Mouse (Mus musculus): ENCODE measurements around the gene Ano6. TPM values are rescaled to one million over a fixed set of nuclear protein-coding genes. Genes with fewer than 3 reads are reported as not detected.

The Ano6 gene
- polyA plus RNA-seq, 1 experiment from 2014 or later, result 54.4 TPM

DNA sequence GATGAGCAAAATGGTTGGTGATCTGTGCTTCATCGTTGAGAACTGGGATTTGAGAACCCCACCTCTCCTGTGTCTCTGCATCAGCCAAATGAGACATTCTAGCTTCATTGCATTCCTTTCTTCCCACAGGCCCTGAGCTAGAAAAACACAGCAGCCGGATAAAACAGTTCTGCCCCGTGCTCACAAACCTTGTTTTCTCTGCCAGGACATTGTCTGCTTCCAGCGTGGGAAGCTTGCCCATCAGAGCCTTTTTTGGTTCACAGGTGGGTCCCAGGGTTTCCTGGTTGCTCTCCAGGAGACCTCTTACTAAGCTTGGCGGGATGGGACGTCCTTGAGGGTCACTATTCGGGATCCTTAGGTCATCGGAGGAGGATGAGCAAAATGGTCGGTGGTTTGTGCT, 42.6 kb downstream of the Ano6 start:
- 66% methylated on average over 9 of the region's 9 CpGs for WGBS
- ATAC-seq (ENCODE audit: low FRiP score, low TSS enrichment), result no peak
- Histone ChIP-seq H3K4me3 (ENCODE audit: low read length) (no peak overlapping the region), H3K27ac (ENCODE audit: low read length) (0 out of 2 replicates have a peak overlapping the region, but pooled peaks have one; percentile 12), H3K9me3 (ENCODE audit: low read length) (no peaks in the 10 kb centered on the region), H3K36me3 (ENCODE audit: insufficient read depth, low read length) (no peaks in the 10 kb centered on the region), H3K4me2 (replicated peaks; ENCODE audit: low read depth, low read length) (no peak overlapping the region), H3K4me1 (ENCODE audit: insufficient read depth, low read length) (peaks cover 60% of the 10 kb centered on the region), H3K27me3 (ENCODE audit: insufficient read depth, low read length) (no peaks in the 10 kb centered on the region), H3K9ac (replicated peaks; ENCODE audit: low read length) (no peak overlapping the region)

DNA sequence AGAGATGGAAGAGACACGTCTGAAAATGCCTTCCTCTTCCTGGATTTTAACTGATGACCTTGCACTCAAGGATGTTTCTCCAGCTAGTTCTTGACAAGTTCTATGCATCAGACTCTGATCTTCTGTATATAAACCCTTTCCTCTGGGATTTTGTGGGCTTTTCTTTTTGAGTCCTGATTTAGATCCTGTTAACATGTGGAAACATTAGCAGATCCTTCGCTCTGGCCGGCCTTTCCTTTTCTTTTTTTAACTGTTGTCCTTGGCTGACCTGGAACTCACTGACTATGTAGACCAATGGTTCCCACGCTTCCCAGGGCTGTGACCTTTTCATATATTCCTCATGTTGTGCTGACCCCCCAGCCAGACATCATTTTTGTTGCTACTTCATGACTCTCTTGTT, 45.4 kb downstream of the Ano6 start:
- 48% methylated on average over 4 of the region's 4 CpGs for WGBS
- H3K4me2 ChIP-seq (replicated peaks; ENCODE audit: low read depth, low read length), result no peak overlapping the region

DNA sequence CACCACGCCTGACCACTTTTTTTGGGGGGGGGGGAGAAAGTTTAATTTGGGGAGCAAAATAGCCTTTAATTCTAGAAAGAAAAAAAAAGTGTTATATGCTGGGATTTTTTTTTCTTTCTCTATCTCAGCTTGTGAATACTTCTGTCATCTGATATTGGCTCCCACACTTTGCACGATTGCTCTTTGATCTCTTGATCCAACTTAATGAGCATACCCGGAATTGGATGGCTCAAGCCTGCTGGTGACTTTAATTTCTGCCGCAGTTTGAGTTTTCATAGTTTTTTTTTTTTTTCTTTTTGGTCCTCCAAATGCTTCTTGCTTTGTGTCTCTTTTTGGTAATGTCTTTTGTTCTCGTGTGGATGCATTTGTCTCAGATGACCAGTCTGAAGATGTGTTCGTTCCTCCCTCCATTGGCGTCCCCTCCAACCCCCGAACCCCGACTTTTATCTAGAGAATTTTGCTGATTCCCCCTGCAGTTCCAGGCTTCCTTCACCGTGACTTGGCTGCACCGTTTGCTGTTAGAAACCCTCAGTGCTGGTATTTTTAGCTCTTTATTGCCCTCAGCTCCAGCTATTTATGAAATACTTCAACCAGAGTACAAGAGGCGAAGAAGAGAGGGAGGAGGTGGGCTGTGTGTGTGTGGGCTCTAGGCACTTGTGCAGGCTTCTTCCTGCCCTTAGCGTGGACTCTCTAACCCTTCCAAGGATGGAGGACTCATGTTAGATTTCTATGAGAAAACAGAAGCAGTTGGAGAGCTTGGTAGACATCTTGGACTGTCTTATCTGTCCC, 46.2 kb downstream of the Ano6 start:
- peak overlapping the region; percentile 8; the same call in 1 of the 2 replicates for H3K4me2 ChIP-seq (replicated peaks; ENCODE audit: low read depth, low read length)
- WGBS, result 33% methylated on average over 13 of the region's 13 CpGs

More for the DNA sequence above, 45.4 kb downstream of the Ano6 start:
- no peak overlapping the region for H3K4me3 ChIP-seq (ENCODE audit: low read length)
- ATAC-seq (ENCODE audit: low FRiP score, low TSS enrichment), result peak; percentile 32; the same call in 1 of the 2 replicates
- no peaks in the 10 kb centered on the region for H3K9me3 ChIP-seq (ENCODE audit: low read length)
- peaks cover 48% of the 10 kb centered on the region for H3K4me1 ChIP-seq (ENCODE audit: insufficient read depth, low read length)
- H3K27me3 ChIP-seq (ENCODE audit: insufficient read depth, low read length), result no peaks in the 10 kb centered on the region
- H3K36me3 ChIP-seq (ENCODE audit: insufficient read depth, low read length), result no peaks in the 10 kb centered on the region
- H3K27ac ChIP-seq (ENCODE audit: low read length), result peak overlapping the region; percentile 84; the same call in 1 of the 2 replicates
- no peak overlapping the region for H3K9ac ChIP-seq (replicated peaks; ENCODE audit: low read length)

DNA sequence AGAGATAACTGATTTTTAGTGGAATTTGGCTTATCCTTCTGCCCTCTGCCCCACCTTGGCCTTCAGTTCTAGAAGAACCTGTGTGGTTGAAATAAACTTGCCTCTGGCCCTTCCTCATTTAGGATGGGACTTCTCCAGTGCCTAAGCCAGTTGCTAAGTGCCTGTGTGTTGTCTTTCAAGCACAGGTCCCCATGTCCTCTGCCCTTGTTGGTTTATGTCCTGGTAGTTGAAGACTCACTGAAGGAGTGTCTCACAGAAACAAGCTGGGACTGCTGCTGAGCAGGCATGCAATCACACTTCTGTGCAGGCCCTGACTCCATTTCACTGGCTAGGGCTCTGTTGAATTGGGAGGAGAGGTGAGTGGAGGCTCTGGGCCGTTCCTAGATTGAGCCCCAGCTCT, 46.9 kb downstream of the Ano6 start:
- Histone ChIP-seq H3K27me3 (ENCODE audit: insufficient read depth, low read length) (no peaks in the 10 kb centered on the region), H3K4me1 (ENCODE audit: insufficient read depth, low read length) (peaks cover 47% of the 10 kb centered on the region), H3K36me3 (ENCODE audit: insufficient read depth, low read length) (no peaks in the 10 kb centered on the region), H3K27ac (ENCODE audit: low read length) (peak overlapping the region; percentile 84), H3K9me3 (ENCODE audit: low read length) (no peaks in the 10 kb centered on the region), H3K4me3 (ENCODE audit: low read length) (no peak overlapping the region), H3K4me2 (replicated peaks; ENCODE audit: low read depth, low read length) (no peak overlapping the region), H3K9ac (replicated peaks; ENCODE audit: low read length) (0 out of 2 replicates have a peak overlapping the region, but pooled peaks have one; percentile 25)
- ATAC-seq (ENCODE audit: low FRiP score, low TSS enrichment), result no peak
- WGBS, result 67% methylated on average over 1 of the region's 1 CpGs

More for the DNA sequence above, 46.2 kb downstream of the Ano6 start:
- H3K27ac ChIP-seq (ENCODE audit: low read length), result peak overlapping the region; percentile 84
- H3K9ac ChIP-seq (replicated peaks; ENCODE audit: low read length), result peak overlapping the region; percentile 37; the same call in 1 of the 2 replicates
- no peaks in the 10 kb centered on the region for H3K9me3 ChIP-seq (ENCODE audit: low read length)
- H3K27me3 ChIP-seq (ENCODE audit: insufficient read depth, low read length), result no peaks in the 10 kb centered on the region
- H3K4me1 ChIP-seq (ENCODE audit: insufficient read depth, low read length), result peaks cover 48% of the 10 kb centered on the region
- ATAC-seq (ENCODE audit: low FRiP score, low TSS enrichment), result no peak
- H3K4me3 ChIP-seq (ENCODE audit: low read length), result no peak overlapping the region
- H3K36me3 ChIP-seq (ENCODE audit: insufficient read depth, low read length), result no peaks in the 10 kb centered on the region

DNA sequence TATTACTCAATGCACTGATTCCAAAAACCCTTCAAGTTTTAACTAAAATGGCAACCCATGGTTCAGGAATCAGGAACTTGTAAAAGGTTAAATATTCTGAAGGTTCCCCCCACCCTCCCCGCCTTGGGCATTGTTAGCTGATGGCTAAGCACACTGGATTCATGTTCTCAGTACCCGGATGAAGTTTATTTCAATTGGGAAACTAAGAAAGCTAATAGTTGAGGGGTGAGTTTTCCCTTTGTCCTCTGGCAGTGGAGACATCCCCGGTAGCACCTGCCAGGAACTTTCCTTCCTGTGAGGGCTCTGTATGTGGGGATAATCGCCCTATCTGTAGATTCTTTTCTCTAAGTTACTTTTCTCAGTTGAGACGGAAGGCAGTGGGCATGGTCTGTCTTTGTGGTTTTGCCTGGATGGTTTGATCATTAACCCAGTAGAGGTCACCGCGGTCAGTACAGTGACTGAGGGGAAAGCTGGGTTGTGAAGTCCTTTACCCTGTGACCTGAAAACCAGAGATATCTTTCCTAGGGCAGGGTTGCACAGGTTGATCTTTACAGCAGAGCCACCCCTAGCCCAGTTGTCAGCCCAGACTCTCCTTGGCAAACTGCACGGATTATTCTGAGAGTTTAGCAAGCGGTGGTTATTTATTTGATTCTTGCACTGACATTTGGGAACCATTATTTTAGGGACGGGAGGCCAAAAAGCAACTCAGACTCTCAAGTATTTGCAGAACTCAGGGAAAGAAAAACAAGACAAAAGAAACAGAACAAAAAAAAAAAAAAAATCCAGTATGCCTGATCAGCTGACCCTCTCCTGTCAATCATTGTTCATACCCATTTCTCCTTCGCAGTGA, 47.8 kb downstream of the Ano6 start:
- peak; percentile 80 for ATAC-seq (ENCODE audit: low FRiP score, low TSS enrichment)
- H3K27me3 ChIP-seq (ENCODE audit: insufficient read depth, low read length), result no peaks in the 10 kb centered on the region
- no peak overlapping the region for H3K4me2 ChIP-seq (replicated peaks; ENCODE audit: low read depth, low read length)
- H3K4me3 ChIP-seq (ENCODE audit: low read length), result no peak overlapping the region
- peaks cover 40% of the 10 kb centered on the region for H3K4me1 ChIP-seq (ENCODE audit: insufficient read depth, low read length)
- H3K9me3 ChIP-seq (ENCODE audit: low read length), result no peaks in the 10 kb centered on the region
- 49% methylated on average over 11 of the region's 11 CpGs for whole genome bisulfite sequencing
- peak overlapping the region; percentile 84 for H3K27ac ChIP-seq (ENCODE audit: low read length)
- peak overlapping the region; percentile 14; the same call in 1 of the 2 replicates for H3K9ac ChIP-seq (replicated peaks; ENCODE audit: low read length)
- H3K36me3 ChIP-seq (ENCODE audit: insufficient read depth, low read length), result no peaks in the 10 kb centered on the region

DNA sequence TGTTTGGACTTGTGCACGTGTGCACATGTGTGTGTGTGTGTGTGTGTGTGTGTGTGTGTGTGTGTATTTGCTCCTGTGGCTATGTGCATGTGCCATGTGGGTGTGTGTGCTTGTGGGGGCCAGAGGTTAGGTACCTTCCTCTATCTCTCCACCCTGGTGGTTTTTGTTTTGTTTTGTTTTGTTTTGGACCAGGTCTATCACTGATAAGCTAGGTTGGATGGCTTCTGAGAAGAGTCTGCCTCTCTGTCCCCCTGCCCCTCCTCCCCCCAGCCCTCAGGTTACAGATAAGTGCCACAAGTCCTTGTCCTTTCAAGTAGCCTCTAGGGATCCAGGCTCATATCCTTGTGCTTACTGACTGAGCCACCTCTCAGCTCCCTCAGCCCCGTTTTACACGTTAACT, 49.1 kb downstream of the Ano6 start:
- Histone ChIP-seq H3K27ac (ENCODE audit: low read length) (no peak overlapping the region), H3K9me3 (ENCODE audit: low read length) (no peaks in the 10 kb centered on the region), H3K4me3 (ENCODE audit: low read length) (no peak overlapping the region), H3K4me2 (replicated peaks; ENCODE audit: low read depth, low read length) (no peak overlapping the region), H3K36me3 (ENCODE audit: insufficient read depth, low read length) (no peaks in the 10 kb centered on the region), H3K4me1 (ENCODE audit: insufficient read depth, low read length) (peaks cover 53% of the 10 kb centered on the region), H3K27me3 (ENCODE audit: insufficient read depth, low read length) (no peaks in the 10 kb centered on the region), H3K9ac (replicated peaks; ENCODE audit: low read length) (no peak overlapping the region)
- ATAC-seq (ENCODE audit: low FRiP score, low TSS enrichment), result no peak
- 81% methylated on average over 3 of the region's 3 CpGs for WGBS

DNA sequence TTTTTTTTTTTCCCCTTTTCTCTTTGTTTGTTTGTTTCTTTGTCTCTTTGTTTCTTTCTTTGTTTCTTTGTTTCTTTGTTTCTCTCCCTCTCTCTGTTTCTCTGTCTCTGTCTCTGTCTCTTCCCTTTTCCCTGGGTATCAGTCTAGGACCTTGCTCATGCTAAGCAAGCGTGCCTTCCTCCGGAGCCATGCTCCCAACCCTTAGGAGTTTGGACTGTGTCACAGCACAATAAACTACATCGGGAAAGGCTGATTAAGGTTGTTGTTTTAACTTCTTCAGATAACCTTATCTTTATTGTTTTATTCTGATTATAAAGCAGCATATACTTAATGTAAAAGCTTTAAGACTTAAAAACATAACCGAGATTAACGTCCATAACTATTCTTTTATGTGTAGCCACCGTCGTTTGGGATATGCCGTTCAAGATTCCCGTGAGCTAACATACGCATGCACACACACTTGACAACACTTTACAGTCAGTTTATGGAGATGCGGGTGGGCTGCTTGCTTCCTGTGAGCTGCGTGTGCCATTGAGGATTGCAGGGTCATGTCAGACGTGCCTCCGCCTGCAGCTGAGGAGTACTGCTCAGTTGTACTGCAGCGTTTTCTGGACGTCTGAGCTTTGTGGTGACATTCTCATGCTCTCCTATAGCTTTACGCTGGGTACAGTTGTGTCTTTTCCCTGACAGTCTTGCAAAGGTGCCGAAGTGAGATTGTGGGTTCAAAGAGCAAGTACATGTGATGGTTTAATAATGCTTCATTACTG, 52.7 kb downstream of the Ano6 start:
- H3K9me3 ChIP-seq (ENCODE audit: low read length), result no peaks in the 10 kb centered on the region
- H3K4me1 ChIP-seq (ENCODE audit: insufficient read depth, low read length), result peaks cover 48% of the 10 kb centered on the region
- no peak overlapping the region for H3K9ac ChIP-seq (replicated peaks; ENCODE audit: low read length)
- no peak overlapping the region for H3K4me2 ChIP-seq (replicated peaks; ENCODE audit: low read depth, low read length)
- WGBS, result 59% methylated on average over 18 of the region's 18 CpGs
- no peaks in the 10 kb centered on the region for H3K36me3 ChIP-seq (ENCODE audit: insufficient read depth, low read length)
- H3K27me3 ChIP-seq (ENCODE audit: insufficient read depth, low read length), result no peaks in the 10 kb centered on the region
- H3K27ac ChIP-seq (ENCODE audit: low read length), result peak overlapping the region; percentile 36; the same call in 1 of the 2 replicates
- no peak overlapping the region for H3K4me3 ChIP-seq (ENCODE audit: low read length)
- ATAC-seq (ENCODE audit: low FRiP score, low TSS enrichment), result no peak

DNA sequence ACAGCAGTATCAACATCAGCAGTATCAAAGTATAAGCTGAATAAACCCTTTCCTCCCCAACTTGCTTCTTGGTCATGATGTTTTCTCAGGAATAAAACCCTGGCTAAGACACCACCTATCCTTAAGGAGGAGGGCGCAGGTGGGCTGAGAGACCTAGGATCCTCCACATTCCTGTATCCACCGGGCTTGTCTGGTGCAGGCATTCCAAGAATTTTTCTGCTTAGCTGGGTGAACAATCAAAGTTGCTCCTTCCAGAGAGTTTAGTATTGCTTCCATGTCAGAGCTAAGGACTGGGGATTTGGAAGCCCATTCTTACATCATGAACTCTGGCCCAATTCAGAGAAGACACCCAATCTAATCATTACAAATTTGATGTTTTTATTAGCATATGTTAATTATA, 53.8 kb downstream of the Ano6 start:
- no peaks in the 10 kb centered on the region for H3K27me3 ChIP-seq (ENCODE audit: insufficient read depth, low read length)
- no peaks in the 10 kb centered on the region for H3K9me3 ChIP-seq (ENCODE audit: low read length)
- H3K27ac ChIP-seq (ENCODE audit: low read length), result peak overlapping the region; percentile 36; the same call in 1 of the 2 replicates
- H3K36me3 ChIP-seq (ENCODE audit: insufficient read depth, low read length), result no peaks in the 10 kb centered on the region
- H3K9ac ChIP-seq (replicated peaks; ENCODE audit: low read length), result no peak overlapping the region
- no peak overlapping the region for H3K4me2 ChIP-seq (replicated peaks; ENCODE audit: low read depth, low read length)
- peaks cover 50% of the 10 kb centered on the region for H3K4me1 ChIP-seq (ENCODE audit: insufficient read depth, low read length)
- ATAC-seq (ENCODE audit: low FRiP score, low TSS enrichment), result no peak
- WGBS, result 38% methylated on average over 2 of the region's 2 CpGs
- H3K4me3 ChIP-seq (ENCODE audit: low read length), result no peak overlapping the region

DNA sequence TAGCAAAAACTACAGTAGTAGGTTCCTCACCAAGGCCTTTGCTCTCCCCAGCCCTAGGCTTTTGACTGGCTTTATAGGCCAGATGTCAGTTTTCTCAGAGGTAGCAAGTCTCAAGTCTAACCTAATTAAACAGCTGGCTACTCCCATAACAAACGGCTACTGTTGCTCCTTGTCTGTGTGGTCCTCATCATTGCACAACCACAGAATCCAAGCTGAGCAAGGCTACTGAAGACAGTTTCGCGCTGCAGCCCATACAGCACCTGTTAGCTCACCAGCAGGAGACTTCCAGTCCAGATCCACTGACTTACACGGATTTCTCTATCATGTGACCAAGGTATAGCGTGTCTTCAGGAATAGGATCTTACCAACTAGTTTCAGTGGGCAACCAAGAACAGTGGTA, 55.5 kb downstream of the Ano6 start:
- ATAC-seq (ENCODE audit: low FRiP score, low TSS enrichment), result no peak
- no peak overlapping the region for H3K4me3 ChIP-seq (ENCODE audit: low read length)
- peaks cover 62% of the 10 kb centered on the region for H3K4me1 ChIP-seq (ENCODE audit: insufficient read depth, low read length)
- H3K27me3 ChIP-seq (ENCODE audit: insufficient read depth, low read length), result no peaks in the 10 kb centered on the region
- 58% methylated on average over 5 of the region's 5 CpGs for WGBS
- no peaks in the 10 kb centered on the region for H3K36me3 ChIP-seq (ENCODE audit: insufficient read depth, low read length)
- H3K9me3 ChIP-seq (ENCODE audit: low read length), result no peaks in the 10 kb centered on the region
- no peak overlapping the region for H3K4me2 ChIP-seq (replicated peaks; ENCODE audit: low read depth, low read length)
- no peak overlapping the region for H3K9ac ChIP-seq (replicated peaks; ENCODE audit: low read length)
- H3K27ac ChIP-seq (ENCODE audit: low read length), result no peak overlapping the region

All from kidney, embryonic 16.5 days (tissue).